Mouse (Mus musculus) liver, embryonic 18 days (tissue): ENCODE measurements around the gene Il6st. TPM values are rescaled to one million over a fixed set of nuclear protein-coding genes. Genes with fewer than 3 reads are reported as not detected.

Experiments used
- polyA plus RNA-seq: library from polyadenylated mRNA; depleted of rRNA; stranded (reverse); fragments of >200 nt; gene quantifications from 2 replicates; pipeline ENCODE4 v1.2.3, GENCODE M21; 2012; rRNA removed

The Il6st gene
- 7.9 and 8.5 TPM in 2 replicates for polyA plus RNA-seq

GRCm38 (mm10) chr13:112463868-112464625 is at the start of gene Il6st:
Gene Il6st (plus strand): TSS chr13:112464070.

Other genes with a start within 250 kb of the Il6st start
- 3.6 and 3.9 TPM in 2 replicates for gene Ankrd55, start 175.6 kb upstream of the Il6st start, polyA plus RNA-seq
- 0.03 and 0.06 TPM in 2 replicates for gene Il31ra, start 130.3 kb downstream of the Il6st start, polyA plus RNA-seq
- gene Ddx4, start 188.4 kb downstream of the Il6st start, polyA plus RNA-seq, result 0.16 and 0.24 TPM in 2 replicates
- 10.5 and 12.8 TPM in 2 replicates for gene Slc38a9, start 196.7 kb downstream of the Il6st start, polyA plus RNA-seq